Mouse (Mus musculus) cortical plate, adult 2 months (tissue): Measurements from ENCODE around the gene St8sia1.

Experiments
- CTCF ChIP-seq: fragments of 200-500 bp; IDR thresholded peaks from 2 replicates; pipeline ENCODE4 v1.5.1; 2011; ENCODE audit warnings: mild to moderate bottlenecking, control low read depth, low read length; ENCODE audit not compliant: insufficient read depth; ENCODE audit errors: extremely low read depth
- POLR2A ChIP-seq: fragments of 200-500 bp; IDR thresholded peaks from 2 replicates; pipeline ENCODE4 v1.6.1; 2011; ENCODE audit warnings: mild to moderate bottlenecking, low read length, control low read depth; ENCODE audit not compliant: insufficient read depth; ENCODE audit errors: extremely low read depth

DNA sequence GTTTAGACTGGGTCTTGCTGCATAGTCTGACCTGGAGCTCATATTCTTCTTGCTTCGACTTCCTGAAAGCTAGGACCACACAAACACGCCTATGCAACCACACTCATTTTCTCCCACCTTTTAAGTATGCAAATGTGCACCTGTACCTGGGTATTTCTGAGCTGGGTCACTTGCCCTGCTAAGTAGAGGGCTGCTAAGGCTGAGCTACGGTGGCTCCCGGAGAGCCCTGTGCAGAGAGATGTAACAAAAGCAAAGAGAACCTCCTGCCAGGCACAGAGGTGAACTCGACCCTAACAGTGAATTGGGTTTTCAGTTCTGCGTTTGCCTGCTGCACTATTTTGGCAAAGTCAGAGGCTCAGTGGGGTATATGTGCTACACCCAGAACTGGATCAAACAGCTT lies 23.4 kb upstream of the St8sia1 start:
- TF ChIP-seq CTCF: no peak
- no peak for TF ChIP-seq POLR2A
